Mouse (Mus musculus) layer of hippocampus, postnatal 14 days (tissue): Measurements from ENCODE around the gene Calcr. TPM values are rescaled to one million over a fixed set of nuclear protein-coding genes. Genes with fewer than 3 reads are reported as not detected.
"Not testable (repeated sequence)": the region's sequence is repeated elsewhere in the genome, so short reads cannot be mapped to it uniquely, and the experiment has no call there.

Experiments
- DNase-seq, 2 experiments: peaks; one replicate each; pipeline ENCODE4 v3.0.0; 2021 to 2022; ENCODE audit warnings: low spot score in 2 of 2, mixed read lengths in 1 of 2
- long read RNA-seq, 2 experiments: library from polyadenylated mRNA; stranded (forward); transcript quantifications; one replicate each; pipeline ENCODE4 v2.0.0; 2021
- microRNA-seq, 2 experiments: library from miRNA; unstranded; fragments of <30 nt; microRNA quantifications; one replicate each; pipeline ENCODE4 v1.2.0; 2021
- total RNA-seq, 2 experiments: library from RNA; stranded (reverse); gene quantifications; 2 replicates each; pipeline ENCODE4 v1.2.3; 2021

Calcr gene
- not detected for total RNA-seq
- long read RNA-seq, experiment 1, result 0 reads
- long read RNA-seq, experiment 2, result 0 reads

DNA sequence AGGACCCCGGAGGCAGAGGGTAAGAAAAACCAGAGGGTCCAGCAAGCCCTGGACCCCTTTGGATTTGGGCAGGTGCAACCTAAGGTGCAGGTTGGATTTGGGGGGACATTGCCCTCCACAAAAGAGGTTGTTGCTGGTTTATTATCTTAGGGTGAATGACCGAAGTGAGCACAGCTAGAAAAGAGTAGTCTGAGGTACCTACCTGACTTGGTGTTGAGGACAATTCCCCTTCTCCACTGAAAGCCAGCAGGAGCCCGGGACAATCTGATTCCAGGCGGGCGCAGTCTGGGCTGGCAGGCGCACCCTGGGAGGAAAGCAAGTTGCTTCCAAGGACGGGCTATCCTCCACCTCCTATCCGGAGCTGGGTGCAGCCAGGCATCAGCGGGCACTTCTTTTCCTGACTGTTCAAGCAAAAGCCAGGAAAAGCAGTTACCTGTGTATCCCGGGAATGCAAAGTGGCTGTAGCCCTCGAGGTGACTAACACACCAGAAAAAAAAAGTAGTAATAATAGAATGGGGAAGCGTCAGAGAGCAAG is at the start of gene Calcr:
Gene Calcr, minus strand, starts transcription at position 485 of the 535 bp plus-strand sequence.
- no peak for DNase-seq

DNA sequence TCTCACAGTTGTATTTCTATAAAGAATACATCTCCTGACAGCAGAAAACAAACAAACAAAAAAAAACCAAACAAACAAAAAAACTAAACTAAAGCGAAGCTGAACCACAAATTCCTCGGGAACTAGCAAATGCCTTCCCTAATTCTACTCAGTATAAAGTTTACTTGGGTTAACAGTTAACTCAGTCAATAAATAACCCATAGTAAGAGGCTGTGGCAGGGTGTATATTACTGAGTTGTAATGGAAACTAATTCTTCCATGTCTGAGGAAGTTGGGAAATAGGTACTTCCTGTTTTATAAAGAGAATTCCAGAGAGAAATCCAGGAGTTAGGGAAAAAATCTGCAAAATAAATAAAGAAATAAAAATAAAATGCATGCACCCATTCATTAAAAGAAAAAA is 3.0 kb upstream of the Calcr start:
- DNase-seq, result no peak

DNA sequence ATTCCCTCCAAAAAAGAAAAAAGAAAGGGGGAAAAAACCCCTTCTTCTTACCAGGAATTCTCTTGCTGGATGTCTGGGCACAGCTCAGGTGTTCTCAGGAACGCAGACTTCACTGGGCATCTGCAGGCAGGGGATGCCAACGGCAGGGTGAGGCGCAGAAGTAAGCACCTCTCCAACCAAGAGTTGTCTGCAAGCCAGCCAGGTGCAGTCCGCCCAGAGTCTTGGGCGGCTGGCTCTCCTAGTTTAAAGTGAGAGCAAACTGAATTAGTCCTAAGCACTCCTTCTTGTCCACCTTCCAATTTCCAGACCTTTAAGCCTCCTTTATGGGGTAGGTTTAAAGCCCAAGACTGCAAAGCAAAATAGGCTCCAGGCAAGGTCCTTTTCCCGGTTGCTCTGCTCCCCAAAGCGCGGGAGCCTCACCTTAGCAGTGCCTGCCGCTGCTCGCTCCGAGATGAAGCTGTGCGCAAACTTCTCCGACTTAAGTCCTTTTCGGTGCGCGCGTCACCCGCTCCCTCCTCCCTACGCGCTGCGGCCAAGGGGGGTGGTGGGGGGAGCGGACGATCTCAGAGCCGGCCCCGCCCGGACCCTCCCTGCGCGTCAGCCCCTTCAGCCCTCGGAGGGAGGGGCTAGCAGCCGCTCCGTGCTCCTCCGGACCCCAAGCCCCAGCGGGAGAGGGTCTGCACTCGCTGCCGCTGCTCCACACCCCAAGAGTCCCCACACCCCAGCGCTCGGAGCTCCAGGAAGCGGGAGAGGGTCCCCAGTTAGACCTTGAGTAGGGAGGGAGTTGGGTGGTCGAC is 1.1 kb downstream of the Calcr start:
- no peak for DNase-seq

DNA sequence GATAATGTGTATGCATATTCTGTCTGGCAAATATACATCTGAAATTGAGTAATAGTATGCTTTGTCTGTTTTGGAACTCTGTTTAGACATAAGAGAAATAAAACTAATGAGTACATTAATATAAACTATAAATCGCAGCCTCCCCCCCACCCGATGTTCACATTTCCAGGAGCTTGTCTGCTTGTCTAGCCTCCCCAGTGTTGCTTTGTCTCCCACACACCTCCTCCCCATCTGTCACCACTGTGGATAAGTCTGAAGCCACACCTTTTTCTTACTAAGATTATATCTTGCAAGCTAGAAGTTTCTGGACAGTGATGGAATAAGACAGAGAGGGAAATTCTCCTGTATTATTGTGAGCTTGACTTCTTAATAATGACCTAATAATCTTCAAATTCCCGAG is 12.9 kb downstream of the Calcr start:
- DNase-seq, result no peak

DNA sequence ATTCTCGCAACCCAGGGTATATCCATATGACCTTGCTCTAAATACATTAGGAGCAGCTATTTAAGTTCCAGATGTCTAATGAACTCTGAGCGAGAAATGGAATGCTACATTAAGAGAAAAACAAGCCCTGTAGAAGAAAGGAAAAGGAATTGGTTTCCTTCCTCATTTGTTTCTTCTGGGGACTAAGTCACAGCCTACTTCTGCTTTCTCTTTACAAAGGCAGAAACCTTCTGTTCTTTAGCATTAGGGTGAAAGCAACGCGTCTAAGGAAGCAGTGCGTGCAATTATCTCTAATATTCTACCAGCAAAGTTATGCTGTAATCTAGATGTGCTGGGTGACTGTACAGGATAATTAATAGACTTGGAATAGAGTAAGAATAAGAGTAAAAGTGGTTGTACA is 14.9 kb downstream of the Calcr start:
- DNase-seq, result no peak

DNA sequence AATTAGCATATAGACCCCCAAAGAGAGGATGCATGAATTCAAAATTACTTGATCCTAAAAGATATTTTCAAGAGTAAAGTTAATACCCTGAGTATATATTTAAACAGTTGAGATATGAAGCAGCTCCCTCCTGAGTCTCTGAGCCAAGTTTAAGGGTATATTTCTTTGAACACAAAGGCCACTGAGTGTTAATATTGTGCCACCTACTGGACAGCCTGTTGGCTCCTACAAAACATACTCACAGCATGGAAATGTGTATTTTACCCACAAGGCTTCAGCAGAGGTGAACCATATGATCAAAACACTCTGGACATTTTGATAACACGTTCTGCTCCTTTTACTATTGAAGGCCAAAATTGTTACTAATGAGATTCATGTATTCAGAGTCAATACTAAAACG is 19.0 kb downstream of the Calcr start:
- no peak for DNase-seq

DNA sequence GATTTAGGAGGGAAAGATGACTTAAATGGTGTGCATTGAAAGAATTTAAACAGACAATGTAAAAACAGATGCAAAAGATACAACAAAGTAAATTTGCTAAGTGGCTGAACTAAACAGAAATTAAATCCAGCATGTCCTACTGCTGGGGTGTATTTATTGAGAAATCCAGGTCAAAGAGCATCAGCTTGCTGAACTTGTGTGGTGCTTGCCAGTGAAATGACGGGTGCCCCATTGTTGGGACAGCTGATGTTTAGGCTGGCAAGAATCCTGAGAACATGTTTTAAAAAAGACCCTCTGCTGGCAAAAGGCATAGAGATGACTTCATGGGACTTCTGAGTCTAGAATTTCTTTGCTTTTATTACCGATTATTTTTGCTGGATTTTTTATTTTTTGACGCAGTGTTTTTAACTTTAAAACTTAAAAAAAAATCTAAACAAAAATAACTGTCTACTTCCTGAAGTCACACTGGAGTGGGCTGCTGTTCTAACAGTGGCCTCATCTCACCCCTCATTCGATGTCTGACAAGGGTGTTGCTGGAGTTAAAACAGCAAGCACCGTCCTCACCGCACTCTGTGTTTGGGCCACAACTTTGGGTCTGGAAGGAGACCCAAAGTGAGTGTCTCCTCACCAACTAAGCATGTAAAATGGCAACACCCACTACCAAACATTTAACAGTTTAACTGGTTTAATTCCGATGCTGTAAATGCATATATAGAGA is 22.4 kb downstream of the Calcr start:
- no peak for DNase-seq

DNA sequence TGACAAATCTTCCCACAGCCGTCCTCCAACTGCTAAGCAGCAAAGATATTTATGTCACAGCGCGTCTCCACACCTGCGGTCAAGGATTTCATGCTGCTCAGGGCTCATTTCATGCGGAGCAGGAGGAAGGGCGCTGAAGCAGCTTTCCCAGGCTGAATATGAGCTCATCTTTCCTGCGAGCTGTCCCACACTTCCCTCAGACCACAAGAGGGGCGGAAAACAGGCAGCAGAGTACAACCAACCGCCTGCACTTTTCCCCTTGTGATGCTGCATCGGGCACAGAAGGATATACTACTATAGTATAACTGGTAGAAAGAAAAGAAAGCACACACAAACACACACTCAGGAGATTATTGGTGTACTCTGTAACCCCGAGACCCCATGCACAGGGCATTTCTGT is 23.2 kb downstream of the Calcr start:
- DNase-seq, result no peak

DNA sequence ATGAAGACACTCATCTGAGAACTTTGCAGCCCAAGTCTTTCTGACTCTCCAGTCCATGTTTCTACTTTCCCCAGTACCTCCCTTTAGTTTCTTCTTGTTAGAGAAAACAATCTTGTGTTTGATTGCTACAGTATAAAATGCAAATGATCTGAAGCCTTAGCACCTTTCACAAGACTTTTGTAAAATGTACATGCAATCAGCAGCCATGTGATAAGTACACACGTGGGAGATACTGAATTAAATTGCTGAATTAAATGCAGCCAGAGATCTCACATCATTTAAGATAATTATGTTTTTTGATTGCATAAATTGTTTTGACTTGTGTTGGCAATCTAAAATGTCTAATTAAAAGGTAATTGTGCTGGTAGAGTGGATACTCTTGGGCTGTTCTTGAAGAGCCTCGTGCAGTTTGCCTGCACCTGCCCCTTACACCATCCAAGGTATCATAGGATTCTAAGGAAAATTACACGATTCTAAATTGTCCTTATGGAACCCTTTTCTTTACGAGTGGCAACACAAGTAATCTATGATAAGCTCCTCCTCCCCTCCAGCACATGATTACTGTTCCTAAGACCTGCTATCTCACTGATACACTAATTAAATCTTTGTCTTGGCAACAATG is 34.2 kb downstream of the Calcr start:
- DNase-seq, result no peak

DNA sequence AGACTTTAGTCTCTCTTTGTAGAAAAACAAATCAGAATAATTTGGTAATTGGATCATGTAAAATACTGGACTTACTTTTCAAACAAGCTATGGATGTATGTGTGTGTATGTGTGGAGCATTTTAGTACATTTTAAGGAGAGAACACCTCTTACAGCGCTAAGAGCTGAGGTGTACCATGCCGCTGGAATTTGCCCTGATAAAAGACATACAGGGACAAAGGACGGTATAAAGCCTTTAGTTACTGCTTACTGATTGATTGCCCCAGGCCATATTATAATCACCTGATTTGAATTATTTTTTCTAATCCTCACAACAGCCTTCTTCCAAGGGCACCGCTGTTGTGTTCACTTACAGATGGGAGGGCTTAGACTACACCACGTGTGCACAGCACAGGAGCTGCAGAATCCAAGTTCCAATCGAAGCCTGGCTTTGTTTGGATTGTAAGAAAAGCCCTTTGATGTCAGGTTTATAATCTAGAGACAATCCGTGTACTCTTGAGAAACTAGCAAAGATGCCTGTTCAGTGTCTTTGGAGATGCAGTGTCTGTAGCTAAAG is 76.3 kb downstream of the Calcr start:
- DNase-seq, result no peak

DNA sequence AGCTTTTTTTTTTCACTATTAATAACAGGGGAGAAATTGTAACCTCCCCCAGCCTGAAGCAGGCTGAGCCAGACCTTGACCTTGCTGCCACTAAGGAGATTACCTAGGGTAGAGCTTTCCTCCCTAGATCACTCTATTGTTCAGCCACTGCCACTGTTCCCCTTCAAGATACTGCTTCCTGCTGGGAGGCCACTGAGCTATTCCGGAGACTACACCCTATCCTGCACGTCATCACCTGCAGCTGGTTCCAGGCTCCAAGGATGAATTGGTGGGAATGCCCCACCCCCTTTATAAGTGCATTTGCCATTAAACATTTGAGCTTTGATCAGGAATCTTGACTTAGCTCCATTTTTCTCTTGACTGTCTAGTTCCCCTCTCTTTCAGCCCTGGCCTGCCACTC is 86.2 kb downstream of the Calcr start:
- not testable (repeated sequence) for DNase-seq

DNA sequence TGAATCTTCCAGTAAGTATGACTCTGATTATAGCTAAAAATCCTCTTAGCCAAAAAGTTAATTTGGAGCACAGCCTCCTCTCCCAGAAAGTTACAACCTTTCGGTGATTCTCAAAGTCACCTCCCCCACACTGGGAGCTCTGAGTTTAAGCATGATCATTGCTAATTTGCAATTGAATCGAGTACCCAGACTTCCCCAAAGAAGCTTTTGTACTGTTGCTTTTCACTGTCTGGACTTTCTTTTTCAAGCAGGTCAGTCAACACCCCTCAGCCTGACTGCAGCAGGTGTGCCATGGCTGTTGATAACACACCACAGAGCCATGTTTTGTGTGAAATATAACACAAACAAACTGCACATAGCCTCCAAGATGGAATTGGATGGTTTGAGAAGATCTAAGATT is 86.7 kb downstream of the Calcr start:
- no peak for DNase-seq

DNA sequence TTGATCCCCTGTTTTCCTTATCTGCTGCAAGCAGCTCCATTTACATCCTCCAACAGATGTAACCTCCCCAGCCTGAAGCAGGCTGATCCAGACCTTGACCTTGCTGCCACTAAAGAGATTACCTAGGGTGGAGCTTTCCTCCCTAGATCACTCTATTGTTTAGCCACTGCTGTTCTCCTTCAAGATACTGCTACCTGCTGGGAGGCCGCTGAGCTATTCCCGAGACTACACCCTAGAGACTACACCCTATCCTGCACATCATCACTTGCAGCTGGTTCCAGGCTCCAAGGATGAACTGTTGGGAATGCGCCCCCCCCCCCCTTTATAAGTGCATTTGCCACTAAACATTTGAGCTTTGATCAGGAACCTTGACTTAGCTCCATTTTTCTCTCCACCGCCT is 92.6 kb downstream of the Calcr start:
- DNase-seq, result not testable (repeated sequence)

DNA sequence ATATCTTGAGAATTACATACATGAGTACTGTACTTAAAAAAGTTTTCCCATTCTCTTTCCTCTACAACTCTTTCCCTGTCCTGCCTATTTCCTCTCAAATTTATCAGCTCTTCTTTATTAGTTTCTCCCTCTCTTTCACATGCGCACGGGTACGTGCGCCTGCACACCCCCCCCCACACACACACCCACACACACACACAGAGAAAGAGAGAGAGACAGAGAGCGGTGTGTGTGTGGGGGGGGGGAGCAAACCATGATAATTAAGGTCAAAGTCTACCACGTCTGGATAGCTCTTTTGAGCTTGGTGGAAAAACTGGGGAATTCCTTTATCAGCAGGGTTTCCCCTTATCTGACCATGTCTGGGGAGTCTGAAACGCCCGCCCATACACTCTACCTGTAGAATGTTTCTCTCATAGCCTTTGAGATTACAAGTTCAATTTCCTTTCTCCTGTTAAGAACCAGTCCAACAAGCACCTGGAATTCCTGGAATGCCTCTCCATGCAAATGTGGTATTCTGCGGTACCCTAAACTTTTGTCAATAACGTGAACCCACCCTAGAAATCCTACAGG is 100.3 kb downstream of the Calcr start:
- DNase-seq, result no peak

DNA sequence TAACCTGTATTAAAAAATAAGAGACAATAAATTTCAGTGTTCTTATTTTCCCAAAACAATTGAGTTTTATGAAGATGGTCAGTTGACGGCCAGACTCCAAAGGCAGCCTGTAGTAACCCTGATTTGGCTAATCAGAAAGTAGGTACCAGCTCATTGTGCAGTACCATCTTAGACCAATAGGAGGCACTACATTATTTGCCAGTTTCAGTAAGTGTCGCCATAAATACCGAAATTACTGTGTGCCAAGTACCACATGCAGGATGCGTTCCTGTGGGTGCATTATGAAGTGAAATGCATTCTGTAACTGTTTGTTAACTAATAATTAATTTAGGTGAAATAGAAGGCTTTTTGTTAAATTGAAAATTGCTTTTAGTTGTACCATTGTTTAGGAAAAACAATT is 106.1 kb downstream of the Calcr start:
- no peak for DNase-seq

Small RNA genes lying within 50 kb of the gene (microRNA-seq; reads per million reads assigned to microRNA genes)
- gene Mir489, result 0 reads per million in 2 experiments
- 0 reads per million in 2 experiments for gene Mir653

Other genes starting within 250 kb of the Calcr start
- under 1 TPM; 0.21 to 0.24 TPM for gene Tfpi2, start 224.2 kb upstream of the Calcr start, total RNA-seq
- not detected for gene Gngt1, start 229.1 kb upstream of the Calcr start, total RNA-seq
- gene Gng11, start 239.2 kb upstream of the Calcr start, total RNA-seq, result 10 to 100 TPM in 1 of 2 experiments, 1 to 10 TPM in 1; 9.9 to 10.8 TPM